9 mouse cellular contexts compared by ENCODE assay signal in genomic region chr12:49384295-49384875, GRCm38 (mm10). TPM values are rescaled to one million over a fixed set of nuclear protein-coding genes. Genes with fewer than 3 reads are reported as not detected.
DNase-seq lines count a peak whose midpoint lies in the region; ATAC-seq and TF ChIP-seq lines count a peak whose summit lies in the region.
"Had no signal": no experiment of that assay in that cellular context is flagged by ENCODE, and none has a peak within 500 bp of the region (broad histone marks: within the 10 kb centered on the region; RNA-seq: fewer than 3 reads in every experiment).

No protein-coding gene starts in this region.

- H3K4me3 ChIP-seq in megakaryocyte, embryonic 14.5 days (replicated peaks), result peak overlapping the region; percentile 69
- no peak overlapping the region for H3K4me3 ChIP-seq in intestine, embryonic 16.5 days (ENCODE audit: low read length)
- H3K4me3 ChIP-seq in thymus, adult 2 months (ENCODE audit: control insufficient read depth, insufficient read depth, low read length), result no peak overlapping the region

- no peak for TF ChIP-seq POLR2A in thymus, adult 2 months (IDR thresholded peaks at IDR 0.05; ENCODE audit: control insufficient read depth, extremely low read depth, insufficient read depth, low read length, poor library complexity)

- no peaks in the 10 kb centered on the region for H3K36me3 ChIP-seq in megakaryocyte, embryonic 14.5 days (replicated peaks; ENCODE audit: low read length)
- H3K36me3 ChIP-seq in intestine, embryonic 16.5 days (ENCODE audit: control insufficient read depth, insufficient read depth, low read length), result no peaks in the 10 kb centered on the region
- H3K36me3 ChIP-seq in thymus, adult 2 months (ENCODE audit: control insufficient read depth, insufficient read depth, low read length), result no peaks in the 10 kb centered on the region

- H3K9me3 ChIP-seq in megakaryocyte, embryonic 14.5 days, result peaks cover 15% of the 10 kb centered on the region
- H3K9me3 ChIP-seq in intestine, embryonic 16.5 days (ENCODE audit: control insufficient read depth, low read length), result no peaks in the 10 kb centered on the region

- H3K4me2 ChIP-seq in intestine, embryonic 16.5 days (ENCODE audit: low read depth, low read length), result peak overlapping the region; percentile 49; the same call in 1 of the 2 replicates

- no peak for TF ChIP-seq CTCF in thymus, adult 2 months (IDR thresholded peaks at IDR 0.05; ENCODE audit: borderline replicate concordance, control insufficient read depth, extremely low read depth, insufficient read depth, low read length, poor library complexity)

- H3K27ac ChIP-seq in intestine, embryonic 16.5 days (ENCODE audit: low read length), result no peak overlapping the region
- H3K27ac ChIP-seq in thymus, adult 2 months (ENCODE audit: control insufficient read depth, insufficient read depth, low read length), result no peak overlapping the region

- peaks cover 25% of the 10 kb centered on the region for H3K4me1 ChIP-seq in megakaryocyte, embryonic 14.5 days
- peaks cover 10% of the 10 kb centered on the region; the same call in 1 of the 2 replicates for H3K4me1 ChIP-seq in intestine, embryonic 16.5 days (ENCODE audit: control insufficient read depth, insufficient read depth, low read length)
- H3K4me1 ChIP-seq in thymus, adult 2 months (replicated peaks; ENCODE audit: control insufficient read depth, insufficient read depth, low read length), result no peaks in the 10 kb centered on the region

- no peak overlapping the region for H3K9ac ChIP-seq in intestine, embryonic 16.5 days (ENCODE audit: low read depth, low read length)

- peak; percentile 28 for DNase-seq in embryo, embryonic 10.5 days (ENCODE audit: low spot score)
- DNase-seq in embryo, embryonic 10 days (ENCODE audit: low spot score), result no peak
- peak; percentile 55 for DNase-seq in right cerebral cortex, postnatal 4 days
- no peak for DNase-seq in cerebellum, adult 8-10 months
- no peak for DNase-seq in thymus, adult 2 months

- ATAC-seq in megakaryocyte, adult 5-6 weeks (ENCODE audit: poor library complexity, severe bottlenecking), result no peak
- no peak for ATAC-seq in intestine, embryonic 16.5 days

- H3K27me3 ChIP-seq in megakaryocyte, embryonic 14.5 days (replicated peaks), result peaks cover 74% of the 10 kb centered on the region
- H3K27me3 ChIP-seq in intestine, embryonic 16.5 days (replicated peaks; ENCODE audit: control insufficient read depth, insufficient read depth, low read length), result peaks cover 65% of the 10 kb centered on the region
- peaks cover 8% of the 10 kb centered on the region; the same call in 1 of the 2 replicates for H3K27me3 ChIP-seq in thymus, adult 2 months (ENCODE audit: control insufficient read depth, insufficient read depth, low read length)

- WGBS in intestine, embryonic 16.5 days, result under 1% methylated on average over 53 of the region's 66 CpGs
- WGBS in thymus, adult 2 months, result 7% methylated on average over 59 of the region's 66 CpGs

RNA-seq across cellular contexts. Expression of gene Gm43517, which starts 0.6 kb away (rescaled TPM):
- not detected in 2 replicates for polyA plus RNA-seq in megakaryocyte, embryonic 14.5 days (2012; ENCODE audit: insufficient read depth, low replicate concordance)
- not detected in 2 replicates for total RNA-seq in megakaryocyte, adult 5-6 weeks (2015)
- not detected in 2 replicates for total RNA-seq in megakaryocyte, adult 5-6 weeks (2017)
- not detected in 2 replicates for polyA plus RNA-seq in intestine, embryonic 16.5 days (2015; fragmentation: Nextera tagmentation; extraction: Ambion mirVana)
- 0.06 and 0.13 TPM in 2 replicates for polyA plus RNA-seq in thymus, adult 2 months (2012; rRNA removed)
- polyA plus RNA-seq: gonadal fat pad, adult 2 months had no signal

RNA-seq across cellular contexts. Expression of gene Foxg1, which starts 1.9 kb away (rescaled TPM):
- not detected in 2 replicates for polyA plus RNA-seq in megakaryocyte, embryonic 14.5 days (2012; ENCODE audit: insufficient read depth, low replicate concordance)
- total RNA-seq in megakaryocyte, adult 5-6 weeks (2015), result not detected in 2 replicates
- total RNA-seq in megakaryocyte, adult 5-6 weeks (2017), result not detected in 2 replicates
- not detected in 2 replicates for polyA plus RNA-seq in intestine, embryonic 16.5 days (2015; fragmentation: Nextera tagmentation; extraction: Ambion mirVana)
- 4.8 and 5.2 TPM in 2 replicates for polyA plus RNA-seq in thymus, adult 2 months (2012; rRNA removed)
- polyA plus RNA-seq: gonadal fat pad, adult 2 months had no signal

Comparison
In these comparisons a context has a peak if more than half of its experiments do, and no peak if none do; other contexts are left out.
1. DNase-seq: peak in embryo, embryonic 10.5 days (single experiment) and right cerebral cortex, postnatal 4 days (single experiment); none in embryo, embryonic 10 days (single experiment), cerebellum, adult 8-10 months (single experiment) and thymus, adult 2 months (single experiment).